Mouse (Mus musculus): ENCODE results near the gene Xylt1. TPM values are rescaled to one million over a fixed set of nuclear protein-coding genes. Genes with fewer than 3 reads are reported as not detected.

Xylt1 gene
- total and polyA plus RNA-seq, 3 experiments = 9.0 to 13.3 TPM; not detected in 1

DNA sequence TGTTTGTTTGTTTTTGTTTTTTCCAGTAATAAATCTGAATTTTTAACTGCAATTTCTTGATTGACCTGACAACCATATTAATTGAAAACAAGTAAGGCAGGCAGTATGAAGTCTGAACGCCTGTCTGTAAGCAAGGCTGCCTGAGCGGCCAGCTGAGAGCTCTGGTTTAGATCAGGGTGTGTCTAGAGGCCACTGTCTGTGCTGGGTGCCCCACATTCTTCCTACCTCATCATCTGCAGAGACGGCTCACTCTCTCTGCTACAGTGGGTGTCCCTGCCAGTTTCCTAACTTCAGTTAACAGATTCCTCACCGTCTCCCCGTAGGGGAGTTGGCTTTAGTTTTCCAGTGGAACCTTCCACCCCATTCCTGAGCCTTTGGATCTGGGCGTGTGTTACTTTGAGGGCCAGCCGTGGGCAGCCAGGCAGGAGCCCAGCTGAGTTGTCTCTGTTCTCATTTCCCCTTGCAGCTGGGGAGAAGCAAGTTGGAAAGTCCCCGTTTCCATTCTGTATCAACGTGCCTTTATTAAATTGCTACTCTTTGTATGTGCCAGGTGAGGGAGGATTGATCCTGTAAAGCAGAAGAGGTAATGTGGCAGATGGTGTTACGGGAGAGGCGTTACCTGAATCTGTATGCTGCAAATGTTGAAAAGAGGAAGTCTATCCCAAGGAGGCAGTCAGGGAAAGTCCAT, 187.0 kb downstream of the Xylt1 start:
- Histone ChIP-seq H3K36me3 (ENCODE audit: control insufficient read depth in 1 of 2, insufficient read depth in 2 of 2, low read length in 2 of 2) (peaks cover 0 to 1% of the 10 kb centered on the region in 2 experiments; a peak in 2 of 4 replicates), H3K4me1 (ENCODE audit: control insufficient read depth in 1 of 2, insufficient read depth in 2 of 2, low read length in 2 of 2) (no peaks in the 10 kb centered on the region), H3K9ac (ENCODE audit: control insufficient read depth, low read depth, low read length, poor library complexity, severe bottlenecking) (no peak overlapping the region), H3K27me3 (ENCODE audit: control insufficient read depth in 1 of 2, insufficient read depth in 2 of 2, low read length in 2 of 2) (no peaks in the 10 kb centered on the region), H3K27ac (ENCODE audit: control insufficient read depth, low read depth, low read length) (no peak overlapping the region), H3K4me3 (ENCODE audit: control insufficient read depth in 1 of 2, insufficient read depth in 1 of 2, low read depth in 2 of 2, low read length in 2 of 2) (no peak overlapping the region), H3K9me3 (replicated peaks; ENCODE audit: insufficient read depth, low read length) (no peaks in the 10 kb centered on the region), H3K79me2 (ENCODE audit: control insufficient read depth, insufficient read depth, low read length, poor library complexity) (no peaks in the 10 kb centered on the region)
- TF ChIP-seq ELF1 (IDR thresholded peaks at IDR 0.05; ENCODE audit: low read depth, low read length) (no peak), CHD1 (IDR thresholded peaks at IDR 0.05; ENCODE audit: low read depth, low read length) (no peak), ZC3H11A (IDR thresholded peaks at IDR 0.05; ENCODE audit: low read depth, low read length) (no peak), MAX (IDR thresholded peaks at IDR 0.05; ENCODE audit: low read length) (no peak), MAFK (IDR thresholded peaks at IDR 0.05; ENCODE audit: borderline replicate concordance, low read depth, low read length) (no peak), TAL1 (IDR thresholded peaks at IDR 0.05; ENCODE audit: low read length) (no peak)
- DNase-seq (ENCODE audit: low read depth, low spot score) = no peak

DNA sequence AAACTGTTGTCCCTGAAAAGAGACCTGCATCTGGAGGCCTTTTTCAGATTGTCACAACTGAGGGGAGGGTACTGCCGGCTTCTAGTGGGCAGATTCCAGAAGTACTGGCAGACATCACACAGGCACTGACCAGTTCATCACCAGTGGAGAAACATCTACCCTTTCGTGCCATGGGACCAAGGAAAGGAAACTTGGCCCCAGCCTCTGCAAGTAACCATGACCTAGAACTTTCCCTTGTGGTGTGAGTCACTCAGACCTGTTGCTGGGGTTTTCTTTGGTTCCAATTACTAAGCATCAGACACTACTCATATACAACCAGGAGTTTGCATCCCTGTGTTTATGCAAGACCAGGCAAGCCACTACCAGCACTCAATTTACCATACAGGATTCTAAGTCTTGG, 190.4 kb downstream of the Xylt1 start:
- Histone ChIP-seq H3K36me3 (ENCODE audit: control insufficient read depth in 1 of 2, insufficient read depth in 2 of 2, low read length in 2 of 2) (peaks cover 0 to 3% of the 10 kb centered on the region in 2 experiments; a peak in 2 of 4 replicates), H3K4me3 (ENCODE audit: control insufficient read depth in 1 of 2, insufficient read depth in 1 of 2, low read depth in 2 of 2, low read length in 2 of 2) (no peak overlapping the region), H3K79me2 (ENCODE audit: control insufficient read depth, insufficient read depth, low read length, poor library complexity) (no peaks in the 10 kb centered on the region), H3K27ac (ENCODE audit: control insufficient read depth, low read depth, low read length) (no peak overlapping the region), H3K9me3 (replicated peaks; ENCODE audit: insufficient read depth, low read length) (no peaks in the 10 kb centered on the region), H3K27me3 (ENCODE audit: control insufficient read depth in 1 of 2, insufficient read depth in 2 of 2, low read length in 2 of 2) (no peaks in the 10 kb centered on the region), H3K4me1 (ENCODE audit: control insufficient read depth in 1 of 2, insufficient read depth in 2 of 2, low read length in 2 of 2) (no peaks in the 10 kb centered on the region), H3K9ac (ENCODE audit: control insufficient read depth, low read depth, low read length, poor library complexity, severe bottlenecking) (no peak overlapping the region)
- TF ChIP-seq BHLHE40 (IDR thresholded peaks at IDR 0.05; ENCODE audit: borderline replicate concordance, low read depth, low read length) = no peak
- DNase-seq (ENCODE audit: low read depth, low spot score) = no peak

DNA sequence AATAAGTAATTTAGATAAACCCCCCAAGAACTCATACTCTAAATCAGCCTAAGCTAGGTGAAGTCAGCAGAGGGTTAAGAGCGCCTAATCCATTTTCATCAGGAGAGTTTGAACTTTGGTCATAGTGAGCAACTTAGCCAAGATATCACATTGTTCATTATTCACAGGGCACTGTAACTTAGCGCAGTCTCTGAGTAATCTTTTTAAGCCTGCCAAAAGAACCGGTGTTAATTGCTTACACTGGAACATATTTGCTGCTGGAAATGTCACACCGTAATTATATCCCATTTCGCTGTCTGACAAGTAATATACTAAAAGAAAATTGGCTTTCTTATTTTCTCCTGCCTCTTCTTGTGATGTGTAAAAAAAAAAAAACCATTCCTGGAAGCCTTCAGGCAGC, 190.9 kb downstream of the Xylt1 start:
- Histone ChIP-seq H3K27ac (ENCODE audit: control insufficient read depth, low read depth, low read length) (no peak overlapping the region), H3K27me3 (ENCODE audit: control insufficient read depth in 1 of 2, insufficient read depth in 2 of 2, low read length in 2 of 2) (no peaks in the 10 kb centered on the region), H3K4me3 (ENCODE audit: control insufficient read depth in 1 of 2, insufficient read depth in 1 of 2, low read depth in 2 of 2, low read length in 2 of 2) (no peak overlapping the region), H3K36me3 (ENCODE audit: control insufficient read depth in 1 of 2, insufficient read depth in 2 of 2, low read length in 2 of 2) (peaks cover 0 to 3% of the 10 kb centered on the region in 2 experiments; a peak in 2 of 4 replicates), H3K79me2 (ENCODE audit: control insufficient read depth, insufficient read depth, low read length, poor library complexity) (no peaks in the 10 kb centered on the region), H3K4me1 (ENCODE audit: control insufficient read depth in 1 of 2, insufficient read depth in 2 of 2, low read length in 2 of 2) (no peaks in the 10 kb centered on the region), H3K9me3 (replicated peaks; ENCODE audit: insufficient read depth, low read length) (no peaks in the 10 kb centered on the region), H3K9ac (ENCODE audit: control insufficient read depth, low read depth, low read length, poor library complexity, severe bottlenecking) (no peak overlapping the region)
- no peak for DNase-seq (ENCODE audit: low read depth, low spot score)
- TF ChIP-seq UBTF (IDR thresholded peaks at IDR 0.05; ENCODE audit: borderline replicate concordance, insufficient read depth, low read depth, low read length) (no peak), ELF1 (IDR thresholded peaks at IDR 0.05; ENCODE audit: low read depth, low read length) (no peak), ZMIZ1 (IDR thresholded peaks at IDR 0.05; ENCODE audit: low read depth, low read length) (no peak)

Data from MEL (cell line).